In the genomic region with DNA sequence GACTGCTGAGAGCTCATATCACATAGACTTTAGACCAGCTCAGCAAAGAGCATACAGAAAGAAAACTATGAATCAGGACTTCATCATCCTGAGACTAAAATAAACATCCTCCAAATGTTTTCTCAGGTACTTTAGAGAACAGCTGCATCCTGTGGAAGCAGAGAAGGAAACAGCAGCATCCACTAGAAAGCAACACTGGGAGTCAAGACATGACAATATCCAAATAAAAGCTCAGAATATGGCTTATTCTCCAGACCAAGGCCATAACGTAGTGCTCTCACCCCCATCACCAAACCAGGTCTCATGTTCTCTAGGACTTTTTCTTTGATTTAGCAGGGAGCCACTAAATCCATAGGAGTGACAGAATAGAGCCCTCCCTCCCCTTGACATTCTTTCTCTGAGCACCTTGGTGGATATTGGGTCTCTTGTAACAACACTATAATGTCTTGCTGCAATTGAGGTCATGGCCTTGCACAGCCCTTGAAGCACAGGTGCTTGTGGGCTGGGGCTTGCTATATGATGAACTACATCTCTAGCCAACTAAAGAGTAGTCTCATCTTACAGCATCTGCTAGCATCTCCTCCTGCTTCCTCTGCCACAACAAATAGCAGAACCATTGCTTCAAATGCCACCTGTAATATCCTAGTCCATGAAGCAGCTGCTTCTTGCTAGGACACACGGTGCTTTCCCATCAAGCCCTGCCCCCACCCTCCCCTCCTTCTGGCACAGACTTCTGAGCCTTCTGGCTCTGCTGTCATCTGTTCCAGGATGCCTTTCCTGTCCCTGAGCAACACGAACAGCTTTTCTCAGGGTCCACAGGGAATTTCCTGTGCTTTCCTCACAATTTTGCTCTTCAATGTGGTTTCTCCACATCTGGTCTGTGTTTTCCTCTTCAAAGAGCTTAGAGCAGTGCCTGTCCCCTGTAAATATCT, we compare ENCODE assay signal across 9 mouse cellular contexts.
DNase-seq lines count a peak whose midpoint lies in the region; ATAC-seq and TF ChIP-seq lines count a peak whose summit lies in the region.
"Had no signal": no experiment of that assay in that cellular context is flagged by ENCODE, and none has a peak within 500 bp of the region (broad histone marks: within the 10 kb centered on the region; RNA-seq: fewer than 3 reads in every experiment).

No protein-coding gene starts in this region.

- no peak for TF ChIP-seq POLR2A in CH12.LX (IDR thresholded peaks at IDR 0.05; ENCODE audit: low read depth, low read length)

- no peak overlapping the region for H3K4me3 ChIP-seq in CH12.LX (replicated peaks in 1 of 3; ENCODE audit: low read depth in 2 of 3, low read length in 2 of 3, poor library complexity in 1 of 3)
- H3K4me3 ChIP-seq in forebrain, embryonic 13.5 days: no peak overlapping the region
- no peak overlapping the region for H3K4me3 ChIP-seq in hindbrain, embryonic 12.5 days
- H3K4me3 ChIP-seq in midbrain, embryonic 13.5 days (replicated peaks): no peak overlapping the region
- H3K4me3 ChIP-seq: megakaryocyte, embryonic 14.5 days had no signal

- peak; percentile 56 for ATAC-seq in frontal cortex, adult (ENCODE audit: low TSS enrichment)
- peak; percentile 72 for ATAC-seq in forebrain, embryonic 13.5 days
- peak; percentile 72; the same call in 1 of the 2 replicates for ATAC-seq in hindbrain, embryonic 12.5 days (ENCODE audit: low FRiP score)
- ATAC-seq in midbrain, embryonic 13.5 days: peak; percentile 82

- H3K9ac ChIP-seq in CH12.LX (ENCODE audit: insufficient read depth, low read depth): no peak overlapping the region
- H3K9ac ChIP-seq in forebrain, embryonic 13.5 days: no peak overlapping the region
- H3K9ac ChIP-seq in hindbrain, embryonic 12.5 days: no peak overlapping the region
- H3K9ac ChIP-seq in midbrain, embryonic 13.5 days (replicated peaks): no peak overlapping the region

- dilution Hi-C loops in CH12.LX (cut with MboI; ENCODE audit: extremely low pct_ligation_motif_present, extremely low pct_unique_long_range_greater_than_20kb, low sequenced_read_pairs): no loop called here

- H3K9me3 ChIP-seq in CH12.LX (replicated peaks; ENCODE audit: low read length): no peaks in the 10 kb centered on the region
- H3K9me3 ChIP-seq in forebrain, embryonic 13.5 days (replicated peaks): no peaks in the 10 kb centered on the region
- no peaks in the 10 kb centered on the region for H3K9me3 ChIP-seq in hindbrain, embryonic 12.5 days (replicated peaks)
- no peaks in the 10 kb centered on the region for H3K9me3 ChIP-seq in midbrain, embryonic 13.5 days
- H3K9me3 ChIP-seq: megakaryocyte, embryonic 14.5 days had no signal

- DNase-seq in frontal cortex, postnatal 25 days (ENCODE audit: low spot score in 2 of 2): no peak
- DNase-seq in CH12.LX (ENCODE audit: extremely low read depth): peak; percentile 6
- no peak for DNase-seq in spleen, postnatal 4 days (ENCODE audit: low spot score in 2 of 2)
- no peak for DNase-seq in urinary bladder, adult 18-20 months (ENCODE audit: low spot score in 2 of 2)

- TF ChIP-seq EP300 in CH12.LX (IDR thresholded peaks at IDR 0.05; ENCODE audit: low read length): no peak

- H3K27ac ChIP-seq in CH12.LX (ENCODE audit: insufficient read depth, low read depth): no peak overlapping the region
- peak overlapping the region; percentile 14 for H3K27ac ChIP-seq in forebrain, embryonic 13.5 days
- H3K27ac ChIP-seq in hindbrain, embryonic 12.5 days: 0 out of 2 replicates have a peak overlapping the region, but pooled peaks have one; percentile 35
- H3K27ac ChIP-seq in midbrain, embryonic 13.5 days: no peak overlapping the region

- peaks cover 0 to 8% of the 10 kb centered on the region in 2 experiments; a peak in 2 of 4 replicates for H3K4me1 ChIP-seq in CH12.LX (ENCODE audit: control insufficient read depth in 1 of 2, insufficient read depth in 2 of 2)
- H3K4me1 ChIP-seq in forebrain, embryonic 13.5 days: peaks cover 10% of the 10 kb centered on the region; the same call in 1 of the 2 replicates
- H3K4me1 ChIP-seq in hindbrain, embryonic 12.5 days: peaks cover 7% of the 10 kb centered on the region; the same call in 1 of the 2 replicates
- 0 out of 2 replicates have a peak, but pooled peaks cover 4% of the 10 kb centered on the region for H3K4me1 ChIP-seq in midbrain, embryonic 13.5 days (replicated peaks)
- H3K4me1 ChIP-seq: megakaryocyte, embryonic 14.5 days had no signal

- TF ChIP-seq RAD21 in CH12.LX (IDR thresholded peaks at IDR 0.05; ENCODE audit: low read depth, low read length): no peak

- TF ChIP-seq CTCF in CH12.LX (conservative IDR thresholded peaks at IDR 0.05 in 1 of 2, IDR thresholded peaks at IDR 0.05 in 1 of 2; ENCODE audit: low read depth in 2 of 2, low read length in 2 of 2): no peak

- WGBS in forebrain, embryonic 13.5 days: 48% methylated on average over 3 of the region's 3 CpGs
- 38% methylated on average over 3 of the region's 3 CpGs for WGBS in hindbrain, embryonic 12.5 days
- WGBS in midbrain, embryonic 13.5 days: 40% methylated on average over 3 of the region's 3 CpGs

- no peaks in the 10 kb centered on the region for H3K27me3 ChIP-seq in CH12.LX (replicated peaks)
- H3K27me3 ChIP-seq in forebrain, embryonic 13.5 days: no peaks in the 10 kb centered on the region
- no peaks in the 10 kb centered on the region for H3K27me3 ChIP-seq in hindbrain, embryonic 12.5 days
- H3K27me3 ChIP-seq in midbrain, embryonic 13.5 days: no peaks in the 10 kb centered on the region
- H3K27me3 ChIP-seq: megakaryocyte, embryonic 14.5 days had no signal

- H3K36me3 ChIP-seq in CH12.LX (replicated peaks in 1 of 2; ENCODE audit: control insufficient read depth in 1 of 2, insufficient read depth in 1 of 2, low read length in 1 of 2): no peaks in the 10 kb centered on the region
- H3K36me3 ChIP-seq in forebrain, embryonic 13.5 days (ENCODE audit: poor library complexity, severe bottlenecking): no peaks in the 10 kb centered on the region
- no peaks in the 10 kb centered on the region for H3K36me3 ChIP-seq in hindbrain, embryonic 12.5 days
- no peaks in the 10 kb centered on the region for H3K36me3 ChIP-seq in midbrain, embryonic 13.5 days

- in situ Hi-C loops in CH12.LX (cut with MboI; ENCODE audit: low pct_ligation_motif_present, low pct_unique_long_range_greater_than_20kb, low sequenced_read_pairs): no loop called here

- no peak overlapping the region for H3K4me2 ChIP-seq in CH12.LX (ENCODE audit: insufficient read depth, low read depth, poor library complexity, severe bottlenecking)
- no peak overlapping the region for H3K4me2 ChIP-seq in forebrain, embryonic 13.5 days
- no peak overlapping the region for H3K4me2 ChIP-seq in hindbrain, embryonic 12.5 days (replicated peaks)
- no peak overlapping the region for H3K4me2 ChIP-seq in midbrain, embryonic 13.5 days (replicated peaks)

- no peaks in the 10 kb centered on the region for H3K79me2 ChIP-seq in CH12.LX (replicated peaks; ENCODE audit: control insufficient read depth, extremely low read depth, insufficient read depth, poor library complexity, severe bottlenecking)

TF ChIP-seq in CH12.LX, 34 proteins besides CTCF, POLR2A, EP300 and RAD21:
- TF ChIP-seq USF2 (conservative IDR thresholded peaks at IDR 0.05; ENCODE audit: low read depth, low read length): no peak
- no peak for TF ChIP-seq IRF4 (IDR thresholded peaks at IDR 0.05; ENCODE audit: low read depth, low read length)
- TF ChIP-seq CHD1 (IDR thresholded peaks at IDR 0.05; ENCODE audit: low read depth, low read length): no peak
- TF ChIP-seq MEF2A (IDR thresholded peaks at IDR 0.05; ENCODE audit: borderline replicate concordance, low read depth, low read length): no peak
- no peak for TF ChIP-seq USF1 (IDR thresholded peaks at IDR 0.05; ENCODE audit: low read depth, low read length)
- TF ChIP-seq GABPA (IDR thresholded peaks at IDR 0.05; ENCODE audit: insufficient replicate concordance, low read depth, low read length): no peak
- TF ChIP-seq MYC (IDR thresholded peaks at IDR 0.05; ENCODE audit: low read depth, low read length): no peak
- TF ChIP-seq SMC3 (IDR thresholded peaks at IDR 0.05; ENCODE audit: low read depth, low read length): no peak
- TF ChIP-seq KAT2A (IDR thresholded peaks at IDR 0.05; ENCODE audit: insufficient replicate concordance, low read length): no peak
- no peak for TF ChIP-seq MAFK (IDR thresholded peaks at IDR 0.05; ENCODE audit: insufficient replicate concordance, low read length)
- TF ChIP-seq TBP (conservative IDR thresholded peaks at IDR 0.05; ENCODE audit: low read depth, low read length): no peak
- TF ChIP-seq MAZ (IDR thresholded peaks at IDR 0.05; ENCODE audit: low read depth, low read length): no peak
- TF ChIP-seq PAX5 (IDR thresholded peaks at IDR 0.05; ENCODE audit: low read length): no peak
- no peak for TF ChIP-seq JUN (IDR thresholded peaks at IDR 0.05; ENCODE audit: insufficient read depth, low read depth, low read length)
- TF ChIP-seq JUND (conservative IDR thresholded peaks at IDR 0.05; ENCODE audit: low read depth, low read length): no peak
- no peak for TF ChIP-seq BHLHE40 (IDR thresholded peaks at IDR 0.05; ENCODE audit: low read depth, low read length)
- no peak for TF ChIP-seq ELF1 (IDR thresholded peaks at IDR 0.05; ENCODE audit: low read depth, low read length)
- no peak for TF ChIP-seq ETS1 (conservative IDR thresholded peaks at IDR 0.05; ENCODE audit: low read depth, low read length)

Comparison
In these comparisons a context has a peak if more than half of its experiments do, and no peak if none do; other contexts are left out.
1. H3K27ac ChIP-seq: peak in forebrain, embryonic 13.5 days (single experiment) and hindbrain, embryonic 12.5 days (single experiment); none in CH12.LX (single experiment) and midbrain, embryonic 13.5 days (single experiment).
2. Peak in every context shown above with its lines, with median percentiles within 50 percentile points of each other: ATAC-seq.